Mouse (Mus musculus): Measurements from ENCODE around the gene Ccdc86. TPM values are rescaled to one million over a fixed set of nuclear protein-coding genes. Genes with fewer than 3 reads are reported as not detected.

Ccdc86 gene
- polyA plus RNA-seq, 1 experiment from 2014 or later: 11.6 TPM

- no peak overlapping the region for H3K4me2 ChIP-seq (replicated peaks)
- H3K27ac ChIP-seq: no peak overlapping the region
- no peak overlapping the region for H3K9ac ChIP-seq
- H3K27me3 ChIP-seq (ENCODE audit: control insufficient read depth, insufficient read depth, low read length): no peaks in the 10 kb centered on the region
- WGBS: 89% methylated on average over 5 of the region's 5 CpGs
- DNase-seq (ENCODE audit: low spot score): no peak
- no peak for ATAC-seq (ENCODE audit: low FRiP score)
- H3K9me3 ChIP-seq (ENCODE audit: control insufficient read depth, low read length): no peaks in the 10 kb centered on the region
- H3K36me3 ChIP-seq (replicated peaks; ENCODE audit: control insufficient read depth, insufficient read depth): peaks cover 73% of the 10 kb centered on the region
- H3K4me3 ChIP-seq (replicated peaks; ENCODE audit: low read length): no peak overlapping the region
- H3K4me1 ChIP-seq (replicated peaks; ENCODE audit: control insufficient read depth, insufficient read depth, low read length): no peaks in the 10 kb centered on the region
Measured at GRCm38 (mm10) chr19:10905728-10906000, 43.4 kb downstream of the Ccdc86 start.

DNA sequence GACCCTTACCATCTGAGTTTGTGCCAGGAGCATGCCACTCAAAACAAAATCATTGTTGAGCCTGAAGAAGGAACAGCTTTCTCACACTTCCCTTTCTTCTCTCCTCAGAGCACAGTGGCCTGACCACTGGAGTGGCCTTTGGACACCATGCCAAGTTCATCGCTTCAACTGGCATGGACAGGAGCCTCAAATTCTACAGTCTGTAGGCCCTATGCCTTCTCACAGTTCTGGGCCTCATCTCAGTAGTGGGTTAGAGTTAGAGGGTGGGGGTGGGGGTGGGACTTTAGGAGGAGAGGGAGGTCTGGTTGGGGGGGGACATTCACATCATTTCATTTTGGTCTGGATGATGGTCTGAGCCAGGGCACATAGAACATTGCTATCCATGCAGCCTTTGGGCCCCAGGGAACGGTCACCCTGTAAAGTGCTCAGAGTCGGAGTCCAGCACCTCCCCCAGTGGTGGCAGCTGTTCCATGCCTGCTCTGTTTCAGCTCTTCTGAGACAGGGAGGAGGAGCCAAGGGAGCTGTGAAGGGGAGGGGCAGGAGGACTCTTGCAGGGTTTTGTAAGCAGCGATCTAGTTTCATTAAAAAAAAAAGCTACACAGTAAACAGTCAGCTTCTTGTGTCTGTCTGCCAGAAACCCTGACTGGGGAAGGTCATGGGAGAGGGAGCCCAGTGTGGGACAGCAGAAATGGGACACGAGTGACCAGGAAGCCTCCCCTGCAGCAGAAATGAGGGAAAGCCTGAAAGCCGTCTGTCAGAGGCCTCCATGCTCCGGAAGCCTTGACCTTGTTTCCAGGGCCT lies 43.9 kb downstream of the Ccdc86 start:
- Histone ChIP-seq H3K4me1 (replicated peaks; ENCODE audit: control insufficient read depth, insufficient read depth, low read length) (no peaks in the 10 kb centered on the region), H3K9ac (no peak overlapping the region), H3K4me3 (replicated peaks; ENCODE audit: low read length) (no peak overlapping the region), H3K36me3 (replicated peaks; ENCODE audit: control insufficient read depth, insufficient read depth) (peaks cover 79% of the 10 kb centered on the region), H3K9me3 (ENCODE audit: control insufficient read depth, low read length) (no peaks in the 10 kb centered on the region), H3K27me3 (ENCODE audit: control insufficient read depth, insufficient read depth, low read length) (no peaks in the 10 kb centered on the region), H3K4me2 (replicated peaks) (no peak overlapping the region), H3K27ac (no peak overlapping the region)
- ATAC-seq (ENCODE audit: low FRiP score): no peak
- 68% methylated on average over 7 of the region's 7 CpGs for WGBS
- no peak for DNase-seq (ENCODE audit: low spot score)

DNA sequence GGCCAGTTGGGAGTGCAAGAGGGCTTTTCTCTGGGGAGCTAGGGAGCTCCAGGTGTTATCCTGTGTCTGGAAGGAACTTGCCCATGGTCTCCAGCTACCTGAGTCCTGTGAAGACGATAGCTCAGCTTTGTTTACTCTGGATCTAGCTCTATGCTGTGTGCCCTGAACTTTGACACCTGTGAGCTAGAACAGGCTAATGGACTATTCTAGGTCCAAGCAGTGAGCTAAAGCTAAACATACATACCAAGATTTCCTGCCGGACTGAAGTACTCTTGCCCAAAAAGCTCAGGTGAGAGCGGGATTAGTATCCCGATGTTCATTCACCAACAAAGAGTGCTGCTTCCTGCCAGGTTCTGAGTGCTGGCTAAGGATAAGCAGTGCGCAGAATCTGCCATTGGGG lies 44.6 kb downstream of the Ccdc86 start:
- Histone ChIP-seq H3K9ac (no peak overlapping the region), H3K9me3 (ENCODE audit: control insufficient read depth, low read length) (no peaks in the 10 kb centered on the region), H3K4me3 (replicated peaks; ENCODE audit: low read length) (no peak overlapping the region), H3K27me3 (ENCODE audit: control insufficient read depth, insufficient read depth, low read length) (no peaks in the 10 kb centered on the region), H3K27ac (no peak overlapping the region), H3K36me3 (replicated peaks; ENCODE audit: control insufficient read depth, insufficient read depth) (peaks cover 85% of the 10 kb centered on the region), H3K4me1 (replicated peaks; ENCODE audit: control insufficient read depth, insufficient read depth, low read length) (no peaks in the 10 kb centered on the region), H3K4me2 (replicated peaks) (no peak overlapping the region)
- ATAC-seq (ENCODE audit: low FRiP score) (no peak), DNase-seq (ENCODE audit: low spot score) (no peak)
- WGBS: 93% methylated on average over 5 of the region's 5 CpGs

GRCm38 (mm10) chr19:10901046-10901445 lies 48.0 kb downstream of the Ccdc86 start:
- no peak overlapping the region for H3K27ac ChIP-seq
- H3K9ac ChIP-seq: no peak overlapping the region
- no peak overlapping the region for H3K4me3 ChIP-seq (replicated peaks; ENCODE audit: low read length)
- ATAC-seq (ENCODE audit: low FRiP score) (no peak), DNase-seq (ENCODE audit: low spot score) (no peak)
- H3K27me3 ChIP-seq (ENCODE audit: control insufficient read depth, insufficient read depth, low read length): no peaks in the 10 kb centered on the region
- peaks cover 84% of the 10 kb centered on the region for H3K36me3 ChIP-seq (replicated peaks; ENCODE audit: control insufficient read depth, insufficient read depth)
- H3K4me1 ChIP-seq (replicated peaks; ENCODE audit: control insufficient read depth, insufficient read depth, low read length): peaks cover 10% of the 10 kb centered on the region
- no peaks in the 10 kb centered on the region for H3K9me3 ChIP-seq (ENCODE audit: control insufficient read depth, low read length)
- no peak overlapping the region for H3K4me2 ChIP-seq (replicated peaks)
- 98% methylated on average over 5 of the region's 5 CpGs for WGBS

DNA sequence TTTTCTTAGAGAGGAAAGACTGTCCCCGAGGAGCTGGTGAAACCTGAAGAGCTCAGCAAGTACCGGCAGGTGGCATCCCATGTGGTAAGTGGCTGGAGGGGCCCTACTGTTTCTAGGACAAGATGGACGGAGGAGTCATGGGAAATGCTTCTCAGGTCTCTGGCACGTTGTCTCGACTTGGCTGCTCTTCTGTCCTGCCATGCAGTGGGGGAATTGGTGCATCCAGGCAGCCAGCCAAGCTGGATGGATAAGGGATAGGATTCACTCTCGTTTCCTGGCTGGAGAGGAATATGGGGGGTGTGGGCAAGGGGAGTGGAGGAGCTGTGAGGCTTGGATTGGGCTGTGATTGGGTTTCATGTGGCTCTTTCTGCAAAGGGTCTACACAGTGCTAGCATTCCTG lies 48.8 kb downstream of the Ccdc86 start:
- no peak overlapping the region for H3K4me3 ChIP-seq (replicated peaks; ENCODE audit: low read length)
- no peaks in the 10 kb centered on the region for H3K9me3 ChIP-seq (ENCODE audit: control insufficient read depth, low read length)
- DNase-seq (ENCODE audit: low spot score): no peak
- no peaks in the 10 kb centered on the region for H3K27me3 ChIP-seq (ENCODE audit: control insufficient read depth, insufficient read depth, low read length)
- WGBS: 82% methylated on average over 6 of the region's 6 CpGs
- H3K36me3 ChIP-seq (replicated peaks; ENCODE audit: control insufficient read depth, insufficient read depth): peaks cover 77% of the 10 kb centered on the region
- H3K9ac ChIP-seq: no peak overlapping the region
- no peak overlapping the region for H3K4me2 ChIP-seq (replicated peaks)
- peaks cover 13% of the 10 kb centered on the region for H3K4me1 ChIP-seq (replicated peaks; ENCODE audit: control insufficient read depth, insufficient read depth, low read length)
- no peak overlapping the region for H3K27ac ChIP-seq
- no peak for ATAC-seq (ENCODE audit: low FRiP score)

DNA sequence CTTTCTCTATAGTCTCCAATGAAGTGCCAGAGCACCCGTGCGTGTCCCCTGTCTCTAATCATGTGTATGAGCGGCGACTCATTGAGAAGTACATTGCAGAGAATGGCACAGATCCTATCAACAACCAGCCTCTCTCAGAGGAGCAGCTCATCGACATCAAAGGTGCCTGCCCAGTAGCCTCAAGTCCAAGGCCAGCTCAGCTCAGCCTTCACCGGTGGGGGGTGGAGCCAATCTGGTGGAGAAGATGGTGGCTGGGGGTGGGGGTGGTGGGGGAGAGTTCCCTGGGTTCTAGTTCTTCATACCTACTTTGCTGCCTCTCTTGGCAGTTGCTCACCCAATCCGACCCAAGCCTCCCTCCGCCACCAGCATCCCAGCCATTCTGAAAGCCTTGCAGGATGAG lies 51.6 kb downstream of the Ccdc86 start:
- H3K4me1 ChIP-seq (replicated peaks; ENCODE audit: control insufficient read depth, insufficient read depth, low read length): peaks cover 17% of the 10 kb centered on the region
- H3K4me2 ChIP-seq (replicated peaks): no peak overlapping the region
- H3K4me3 ChIP-seq (replicated peaks; ENCODE audit: low read length): no peak overlapping the region
- no peaks in the 10 kb centered on the region for H3K27me3 ChIP-seq (ENCODE audit: control insufficient read depth, insufficient read depth, low read length)
- DNase-seq (ENCODE audit: low spot score): no peak
- no peaks in the 10 kb centered on the region for H3K9me3 ChIP-seq (ENCODE audit: control insufficient read depth, low read length)
- H3K27ac ChIP-seq: no peak overlapping the region
- peaks cover 49% of the 10 kb centered on the region for H3K36me3 ChIP-seq (replicated peaks; ENCODE audit: control insufficient read depth, insufficient read depth)
- no peak overlapping the region for H3K9ac ChIP-seq
- 89% methylated on average over 8 of the region's 8 CpGs for WGBS
- ATAC-seq (ENCODE audit: low FRiP score): no peak

GRCm38 (mm10) chr19:10896849-10897248 lies 52.2 kb downstream of the Ccdc86 start:
- Histone ChIP-seq H3K9me3 (ENCODE audit: control insufficient read depth, low read length) (no peaks in the 10 kb centered on the region), H3K4me3 (replicated peaks; ENCODE audit: low read length) (peak overlapping the region; percentile 84; the same call in 1 of the 2 replicates), H3K36me3 (replicated peaks; ENCODE audit: control insufficient read depth, insufficient read depth) (peaks cover 42% of the 10 kb centered on the region), H3K27me3 (ENCODE audit: control insufficient read depth, insufficient read depth, low read length) (no peaks in the 10 kb centered on the region), H3K9ac (no peak overlapping the region), H3K27ac (no peak overlapping the region), H3K4me1 (replicated peaks; ENCODE audit: control insufficient read depth, insufficient read depth, low read length) (peaks cover 17% of the 10 kb centered on the region), H3K4me2 (replicated peaks) (peak overlapping the region; percentile 91)
- ATAC-seq (ENCODE audit: low FRiP score) (no peak), DNase-seq (ENCODE audit: low spot score) (no peak)
- 85% methylated on average over 7 of the region's 7 CpGs for WGBS

DNA sequence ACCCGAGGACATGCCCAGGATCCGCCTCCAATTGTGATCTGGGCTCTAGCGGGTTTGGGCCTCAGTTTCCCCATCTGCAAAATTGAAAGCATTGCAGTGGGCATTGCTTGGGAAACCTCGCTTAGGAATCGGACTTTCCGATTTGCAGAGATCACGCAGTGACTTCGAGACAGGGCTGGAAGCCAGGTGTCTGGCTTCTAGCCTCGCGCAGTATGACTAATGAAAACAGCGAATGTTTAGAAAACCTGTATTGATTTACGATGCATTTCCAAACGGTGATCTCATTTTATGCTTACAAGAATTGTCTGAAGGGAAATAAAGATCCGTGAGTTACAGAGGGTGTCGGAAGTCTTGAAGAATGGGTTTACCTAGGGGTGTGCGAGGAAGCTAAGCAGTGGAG lies 53.4 kb downstream of the Ccdc86 start:
- Histone ChIP-seq H3K4me2 (replicated peaks) (peak overlapping the region; percentile 91), H3K27me3 (ENCODE audit: control insufficient read depth, insufficient read depth, low read length) (no peaks in the 10 kb centered on the region), H3K9ac (peak overlapping the region; percentile 84), H3K27ac (peak overlapping the region; percentile 91), H3K9me3 (ENCODE audit: control insufficient read depth, low read length) (no peaks in the 10 kb centered on the region), H3K36me3 (replicated peaks; ENCODE audit: control insufficient read depth, insufficient read depth) (peaks cover 31% of the 10 kb centered on the region), H3K4me3 (replicated peaks; ENCODE audit: low read length) (peak overlapping the region; percentile 84), H3K4me1 (replicated peaks; ENCODE audit: control insufficient read depth, insufficient read depth, low read length) (peaks cover 17% of the 10 kb centered on the region)
- WGBS: 1% methylated on average over 16 of the region's 16 CpGs
- DNase-seq (ENCODE audit: low spot score) (no peak), ATAC-seq (ENCODE audit: low FRiP score) (no peak)

GRCm38 (mm10) chr19:10895016-10895528 lies 54.0 kb downstream of the Ccdc86 start, which contains the start of gene Prpf19:
Gene Prpf19, plus strand, starts transcription at chr19:10895231.
- Histone ChIP-seq H3K27me3 (ENCODE audit: control insufficient read depth, insufficient read depth, low read length) (no peaks in the 10 kb centered on the region), H3K36me3 (replicated peaks; ENCODE audit: control insufficient read depth, insufficient read depth) (peaks cover 25% of the 10 kb centered on the region), H3K4me3 (replicated peaks; ENCODE audit: low read length) (peak within 1 kb of the TSS; percentile 84), H3K9me3 (ENCODE audit: control insufficient read depth, low read length) (no peaks in the 10 kb centered on the region), H3K4me1 (replicated peaks; ENCODE audit: control insufficient read depth, insufficient read depth, low read length) (peaks cover 17% of the 10 kb centered on the region), H3K9ac (peak within 1 kb of the TSS; percentile 84), H3K27ac (peak within 1 kb of the TSS; percentile 91), H3K4me2 (replicated peaks) (peak within 1 kb of the TSS; percentile 91)
- DNase-seq (ENCODE audit: low spot score) (peak; percentile 98), ATAC-seq (ENCODE audit: low FRiP score) (peak; percentile 97)
- under 1% methylated on average over 43 of the region's 43 CpGs for WGBS
